Mouse (Mus musculus): ENCODE results near the gene Csdc2. TPM values are rescaled to one million over a fixed set of nuclear protein-coding genes. Genes with fewer than 3 reads are reported as not detected.

Gene Csdc2
- 5.5 and 8.4 TPM in 2 replicates for polyA plus RNA-seq (2014; fragmentation: Nextera tagmentation; extraction: Ambion mirVana)

DNA sequence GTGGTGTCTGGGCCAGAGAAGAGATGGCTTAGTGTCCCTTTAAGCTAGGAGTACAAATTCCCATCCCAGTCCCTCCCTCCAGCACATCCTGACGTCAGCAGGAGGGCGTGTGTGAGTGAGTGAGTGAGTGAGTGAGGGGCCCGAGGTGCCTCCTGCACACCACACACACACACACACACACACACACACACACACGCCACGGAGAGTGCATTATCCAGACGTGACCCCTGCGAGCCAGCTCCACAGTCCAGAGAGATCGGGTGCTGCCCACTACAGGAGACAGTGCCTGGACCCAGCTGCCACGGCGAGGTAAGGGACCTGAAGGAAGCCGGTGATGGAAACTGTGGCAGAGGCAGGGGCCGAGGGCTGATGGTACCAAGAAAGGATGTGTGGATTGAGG, at the start of gene Csdc2:
Gene Csdc2 (plus strand): TSS at position 81 of the 400 bp plus-strand sequence.
- H3K36me3 ChIP-seq (replicated peaks; ENCODE audit: control insufficient read depth, insufficient read depth, low read depth, low read length) = no peaks in the 10 kb centered on the region
- H3K4me3 ChIP-seq (ENCODE audit: low read depth, low read length) = peak within 1 kb of the TSS; percentile 44
- ATAC-seq (replicated peaks; ENCODE audit: insufficient number of reproducible peaks, low FRiP score, low TSS enrichment, low read depth) (peak; percentile 63), DNase-seq (ENCODE audit: low spot score) (peak; percentile 76)
- H3K9me3 ChIP-seq (replicated peaks; ENCODE audit: control insufficient read depth, low read length) = no peaks in the 10 kb centered on the region
- H3K9ac ChIP-seq (replicated peaks; ENCODE audit: low read length) = peak within 1 kb of the TSS; percentile 65
- no peak within 1 kb of the TSS for H3K27ac ChIP-seq (replicated peaks; ENCODE audit: low read depth, low read length)
- WGBS = 0% methylated on average over 12 of the region's 12 CpGs
- peaks cover 5% of the 10 kb centered on the region for H3K4me1 ChIP-seq (ENCODE audit: control insufficient read depth, insufficient read depth, low read length)
- H3K27me3 ChIP-seq (ENCODE audit: control insufficient read depth, insufficient read depth, low read length) = no peaks in the 10 kb centered on the region; the same call in 1 of the 2 replicates
- peak within 1 kb of the TSS; percentile 86 for H3K4me2 ChIP-seq (ENCODE audit: low read depth, low read length)

DNA sequence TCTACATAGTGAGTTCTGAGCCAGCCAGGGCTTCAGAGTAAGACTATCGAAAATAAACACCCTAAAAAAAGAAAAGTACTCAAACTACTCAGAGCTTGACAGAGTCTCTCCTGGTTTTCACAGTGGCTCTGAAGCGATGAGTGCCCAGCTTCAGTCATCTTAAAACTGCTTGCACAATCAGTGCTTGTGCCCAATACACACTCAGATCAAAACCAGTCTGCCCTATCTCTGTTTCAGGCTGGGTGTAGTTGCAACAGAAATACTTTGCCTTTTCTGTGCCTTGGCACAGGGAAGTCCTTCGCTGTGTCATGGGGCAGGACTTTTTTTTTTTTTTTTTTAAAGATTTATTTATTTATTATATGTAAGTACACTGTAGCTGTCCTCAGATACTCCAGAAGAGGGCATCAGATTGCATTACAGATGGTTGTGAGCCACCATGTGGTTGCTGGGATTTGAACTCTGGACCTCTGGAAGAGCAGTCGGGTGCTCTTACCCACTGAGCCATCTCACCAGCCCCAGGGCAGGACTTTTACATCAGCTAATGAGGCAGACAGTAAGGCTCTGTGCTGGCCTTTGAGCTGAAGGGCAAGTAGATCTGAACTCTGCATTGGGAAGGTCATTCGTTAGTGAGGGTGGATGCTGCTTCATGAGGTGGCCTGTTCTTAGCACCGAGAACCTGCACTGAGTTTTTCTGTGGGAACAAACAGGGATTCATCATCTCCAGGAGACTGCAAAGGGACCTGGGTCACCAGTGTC, 49.6 kb upstream of the Csdc2 start:
- Histone ChIP-seq H3K9ac (replicated peaks; ENCODE audit: low read length) (no peak overlapping the region), H3K4me1 (ENCODE audit: control insufficient read depth, insufficient read depth, low read length) (no peaks in the 10 kb centered on the region), H3K27me3 (ENCODE audit: control insufficient read depth, insufficient read depth, low read length) (no peaks in the 10 kb centered on the region), H3K9me3 (replicated peaks; ENCODE audit: control insufficient read depth, low read length) (no peaks in the 10 kb centered on the region), H3K4me3 (ENCODE audit: low read depth, low read length) (no peak overlapping the region), H3K36me3 (replicated peaks; ENCODE audit: control insufficient read depth, insufficient read depth, low read depth, low read length) (peaks cover 2% of the 10 kb centered on the region), H3K27ac (replicated peaks; ENCODE audit: low read depth, low read length) (no peak overlapping the region), H3K4me2 (ENCODE audit: low read depth, low read length) (no peak overlapping the region)
- DNase-seq (ENCODE audit: low spot score) (no peak), ATAC-seq (replicated peaks; ENCODE audit: insufficient number of reproducible peaks, low FRiP score, low TSS enrichment, low read depth) (no peak)
- 88% methylated on average over 6 of the region's 6 CpGs for WGBS

DNA sequence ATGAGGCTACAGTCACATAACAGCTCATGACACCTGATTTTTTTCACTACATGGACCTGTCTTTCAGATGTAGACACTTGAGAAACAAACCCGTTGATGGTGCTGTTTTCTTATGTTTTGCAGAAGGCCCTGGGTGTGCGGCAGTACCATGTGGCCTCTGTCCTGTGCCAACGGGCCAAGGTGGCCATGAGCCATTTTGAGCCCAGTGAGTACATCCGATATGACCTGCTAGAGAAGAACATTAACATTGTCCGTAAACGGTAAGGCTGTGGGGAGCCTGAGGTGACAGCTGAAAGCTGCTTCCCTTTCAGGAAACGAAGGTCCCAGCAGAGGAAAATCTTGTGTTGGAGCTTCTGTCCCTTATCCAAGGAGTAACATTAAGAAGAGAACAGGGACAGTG, 47.4 kb upstream of the Csdc2 start:
- Histone ChIP-seq H3K4me2 (ENCODE audit: low read depth, low read length) (no peak overlapping the region), H3K27me3 (ENCODE audit: control insufficient read depth, insufficient read depth, low read length) (no peaks in the 10 kb centered on the region), H3K36me3 (replicated peaks; ENCODE audit: control insufficient read depth, insufficient read depth, low read depth, low read length) (peaks cover 2% of the 10 kb centered on the region), H3K9me3 (replicated peaks; ENCODE audit: control insufficient read depth, low read length) (no peaks in the 10 kb centered on the region), H3K4me1 (ENCODE audit: control insufficient read depth, insufficient read depth, low read length) (no peaks in the 10 kb centered on the region), H3K27ac (replicated peaks; ENCODE audit: low read depth, low read length) (no peak overlapping the region), H3K9ac (replicated peaks; ENCODE audit: low read length) (no peak overlapping the region), H3K4me3 (ENCODE audit: low read depth, low read length) (no peak overlapping the region)
- no peak for DNase-seq (ENCODE audit: low spot score)
- ATAC-seq (replicated peaks; ENCODE audit: insufficient number of reproducible peaks, low FRiP score, low TSS enrichment, low read depth) = no peak
- WGBS = 92% methylated on average over 7 of the region's 7 CpGs

DNA sequence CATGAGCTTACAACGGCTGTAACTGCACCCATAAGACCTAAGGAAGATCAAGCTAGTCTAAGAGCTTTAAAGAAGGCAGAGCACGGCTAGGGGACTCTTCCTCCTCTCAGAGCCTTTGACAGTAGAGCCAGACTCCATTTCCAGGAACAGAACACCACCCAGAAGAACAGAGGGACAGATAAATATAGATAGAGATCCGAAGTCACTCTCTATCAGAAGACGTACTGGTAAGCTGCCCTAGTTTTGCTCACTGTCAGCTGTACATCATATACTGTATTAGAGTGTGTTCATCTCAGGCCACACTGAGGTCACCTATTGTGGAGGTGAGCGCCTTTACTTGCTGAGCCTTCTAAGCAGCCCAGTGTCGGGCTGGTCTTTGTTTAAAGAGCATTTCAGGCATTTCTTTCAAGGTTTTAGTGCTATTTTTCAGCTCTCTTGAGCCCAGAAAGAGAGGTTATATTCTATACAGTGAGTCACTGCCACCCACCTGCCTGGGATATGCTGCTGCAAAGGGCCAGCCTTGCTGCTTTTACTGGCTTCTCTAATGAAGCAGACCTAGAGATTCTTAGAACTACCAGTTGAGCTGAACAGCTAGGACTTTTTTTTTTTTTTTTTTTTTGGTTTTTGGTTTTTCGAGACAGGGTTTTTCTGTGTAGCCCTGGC, 45.3 kb upstream of the Csdc2 start:
- WGBS = 88% methylated on average over 7 of the region's 7 CpGs
- H3K27me3 ChIP-seq (ENCODE audit: control insufficient read depth, insufficient read depth, low read length) = no peaks in the 10 kb centered on the region
- no peak overlapping the region for H3K9ac ChIP-seq (replicated peaks; ENCODE audit: low read length)
- H3K9me3 ChIP-seq (replicated peaks; ENCODE audit: control insufficient read depth, low read length) = no peaks in the 10 kb centered on the region
- peaks cover 4% of the 10 kb centered on the region for H3K36me3 ChIP-seq (replicated peaks; ENCODE audit: control insufficient read depth, insufficient read depth, low read depth, low read length)
- ATAC-seq (replicated peaks; ENCODE audit: insufficient number of reproducible peaks, low FRiP score, low TSS enrichment, low read depth) (no peak), DNase-seq (ENCODE audit: low spot score) (no peak)
- H3K4me3 ChIP-seq (ENCODE audit: low read depth, low read length) = no peak overlapping the region
- no peak overlapping the region for H3K27ac ChIP-seq (replicated peaks; ENCODE audit: low read depth, low read length)
- H3K4me2 ChIP-seq (ENCODE audit: low read depth, low read length) = no peak overlapping the region
- no peaks in the 10 kb centered on the region for H3K4me1 ChIP-seq (ENCODE audit: control insufficient read depth, insufficient read depth, low read length)

DNA sequence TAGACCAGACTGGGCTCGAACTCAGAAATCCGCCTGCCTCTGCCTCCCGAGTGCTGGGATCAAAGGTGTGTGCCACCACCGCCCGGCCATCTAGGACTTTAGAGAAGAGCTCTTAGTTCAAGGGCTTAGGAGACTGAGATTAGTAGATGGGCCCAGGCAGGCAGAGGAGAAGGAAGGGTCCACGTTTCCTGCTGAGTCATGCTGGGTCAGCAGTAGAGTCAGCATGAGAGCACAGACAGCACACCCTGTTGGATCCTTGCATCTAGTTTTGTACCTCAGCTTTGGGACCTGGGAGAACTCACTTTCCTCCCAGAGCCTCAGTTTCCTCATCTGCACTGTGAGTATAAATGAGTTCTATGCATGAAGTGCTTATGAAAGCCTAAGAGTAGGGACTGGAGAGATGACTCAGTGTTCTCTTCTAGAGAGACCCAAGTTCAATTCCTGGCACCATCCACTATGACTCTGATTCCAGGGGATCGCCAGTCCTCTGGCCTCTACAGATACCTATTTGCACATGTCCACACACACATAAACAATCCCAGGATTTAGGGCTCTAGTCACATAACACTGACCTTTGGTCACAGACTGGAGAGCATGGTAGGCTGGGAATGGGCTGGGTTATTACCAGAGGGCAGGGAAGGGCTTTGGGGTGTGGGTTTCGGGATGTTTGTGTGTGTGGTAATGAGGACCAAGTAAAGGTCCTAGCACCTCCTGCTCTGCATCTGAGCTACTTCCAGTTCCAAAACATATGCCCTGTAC, 44.6 kb upstream of the Csdc2 start:
- ATAC-seq (replicated peaks; ENCODE audit: insufficient number of reproducible peaks, low FRiP score, low TSS enrichment, low read depth) = no peak

DNA sequence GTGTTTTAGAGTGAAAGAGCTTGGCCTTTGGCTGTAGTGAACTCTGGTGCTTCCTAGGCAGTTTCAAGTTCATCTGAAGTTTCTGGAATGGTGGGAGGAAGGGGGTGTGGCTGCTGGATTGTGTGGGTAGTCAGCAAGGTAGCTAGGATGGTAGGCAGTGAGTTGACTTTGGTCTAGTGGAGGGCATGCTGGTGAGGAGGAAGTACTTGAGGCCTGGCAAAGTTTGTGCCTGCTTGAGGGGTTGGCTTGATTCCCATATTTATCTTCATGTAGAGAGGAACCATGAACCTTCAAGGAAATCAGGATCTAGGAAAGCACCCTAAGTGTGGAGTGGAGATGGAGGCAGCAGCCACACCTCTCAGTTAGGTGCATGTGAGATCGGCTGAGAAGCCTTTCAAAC, 42.6 kb upstream of the Csdc2 start:
- no peak overlapping the region for H3K27ac ChIP-seq (replicated peaks; ENCODE audit: low read depth, low read length)
- H3K9me3 ChIP-seq (replicated peaks; ENCODE audit: control insufficient read depth, low read length) = no peaks in the 10 kb centered on the region
- 83% methylated on average over 1 of the region's 1 CpGs for WGBS
- H3K4me3 ChIP-seq (ENCODE audit: low read depth, low read length) = no peak overlapping the region
- peaks cover 6% of the 10 kb centered on the region for H3K36me3 ChIP-seq (replicated peaks; ENCODE audit: control insufficient read depth, insufficient read depth, low read depth, low read length)
- DNase-seq (ENCODE audit: low spot score) = no peak
- H3K4me2 ChIP-seq (ENCODE audit: low read depth, low read length) = no peak overlapping the region
- H3K4me1 ChIP-seq (ENCODE audit: control insufficient read depth, insufficient read depth, low read length) = no peaks in the 10 kb centered on the region
- no peak for ATAC-seq (replicated peaks; ENCODE audit: insufficient number of reproducible peaks, low FRiP score, low TSS enrichment, low read depth)
- no peaks in the 10 kb centered on the region for H3K27me3 ChIP-seq (ENCODE audit: control insufficient read depth, insufficient read depth, low read length)
- no peak overlapping the region for H3K9ac ChIP-seq (replicated peaks; ENCODE audit: low read length)

More for the DNA sequence above, 44.6 kb upstream of the Csdc2 start:
- Histone ChIP-seq H3K9ac (replicated peaks; ENCODE audit: low read length) (no peak overlapping the region), H3K27me3 (ENCODE audit: control insufficient read depth, insufficient read depth, low read length) (no peaks in the 10 kb centered on the region), H3K4me1 (ENCODE audit: control insufficient read depth, insufficient read depth, low read length) (no peaks in the 10 kb centered on the region), H3K4me3 (ENCODE audit: low read depth, low read length) (no peak overlapping the region), H3K27ac (replicated peaks; ENCODE audit: low read depth, low read length) (no peak overlapping the region), H3K36me3 (replicated peaks; ENCODE audit: control insufficient read depth, insufficient read depth, low read depth, low read length) (peaks cover 4% of the 10 kb centered on the region), H3K4me2 (ENCODE audit: low read depth, low read length) (no peak overlapping the region), H3K9me3 (replicated peaks; ENCODE audit: control insufficient read depth, low read length) (no peaks in the 10 kb centered on the region)
- no peak for DNase-seq (ENCODE audit: low spot score)
- WGBS = 89% methylated on average over 8 of the region's 8 CpGs

DNA sequence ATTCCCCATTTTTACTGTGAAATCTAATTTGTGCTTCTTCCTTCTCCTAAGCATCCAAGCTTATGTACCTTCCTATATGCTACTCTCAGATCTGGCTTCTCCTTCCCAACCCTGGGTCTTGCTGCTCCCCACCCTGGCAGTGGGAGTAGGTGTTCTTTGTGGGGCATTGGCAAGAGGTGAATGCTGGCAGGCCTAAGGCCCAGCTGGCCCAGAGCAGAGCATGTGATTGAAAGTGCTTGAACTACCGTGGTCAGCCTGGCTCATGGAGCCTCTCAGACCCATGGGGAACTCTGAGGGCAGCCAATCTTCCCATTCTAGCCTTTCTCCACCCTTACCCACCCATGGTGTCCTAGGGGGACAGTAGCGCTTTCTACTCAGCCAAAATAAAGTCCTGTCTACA, 40.2 kb upstream of the Csdc2 start:
- DNase-seq (ENCODE audit: low spot score) = no peak
- Histone ChIP-seq H3K4me3 (ENCODE audit: low read depth, low read length) (no peak overlapping the region), H3K36me3 (replicated peaks; ENCODE audit: control insufficient read depth, insufficient read depth, low read depth, low read length) (peaks cover 4% of the 10 kb centered on the region), H3K4me1 (ENCODE audit: control insufficient read depth, insufficient read depth, low read length) (no peaks in the 10 kb centered on the region), H3K4me2 (ENCODE audit: low read depth, low read length) (no peak overlapping the region), H3K9ac (replicated peaks; ENCODE audit: low read length) (no peak overlapping the region), H3K9me3 (replicated peaks; ENCODE audit: control insufficient read depth, low read length) (no peaks in the 10 kb centered on the region), H3K27me3 (ENCODE audit: control insufficient read depth, insufficient read depth, low read length) (no peaks in the 10 kb centered on the region), H3K27ac (replicated peaks; ENCODE audit: low read depth, low read length) (no peak overlapping the region)
- 91% methylated on average over 2 of the region's 2 CpGs for WGBS
- no peak for ATAC-seq (replicated peaks; ENCODE audit: insufficient number of reproducible peaks, low FRiP score, low TSS enrichment, low read depth)
